Mouse (Mus musculus) lung, postnatal 0 days (tissue): ENCODE measurements around the gene Bmp8a.

Experiments used
- CTCF ChIP-seq: IDR thresholded peaks from 2 replicates; pipeline ENCODE4 v1.5.1; 2016; ENCODE audit warnings: antibody characterized with exemption, mild to moderate bottlenecking
- EP300 ChIP-seq: IDR thresholded peaks from 2 replicates; pipeline ENCODE4 v1.6.1; 2016; ENCODE audit warnings: antibody characterized with exemption, mild to moderate bottlenecking, control low read depth

GRCm38 (mm10) chr4:123271063-123271462 is 72.0 kb downstream of the Bmp8a start:
- TF ChIP-seq EP300 (no peak), CTCF (no peak)
